Mouse (Mus musculus) spleen, adult 18-20 months (tissue): Measurements from ENCODE around the gene Sfxn5.
A peak's percentile ranks its signal among the peaks of the same experiment; 100 is the strongest.

Source experiments
- DNase-seq, 2 experiments: peaks; one replicate each; pipeline ENCODE4 v3.0.0; 2022; ENCODE audit warnings: mixed read lengths in 2 of 2

Sfxn5 gene

GRCm38 (mm10) chr6:85363906-85364260, 30.7 kb upstream of the Sfxn5 start:
- no peak for DNase-seq

- no peak for DNase-seq
Measured at GRCm38 (mm10) chr6:85363231-85363905, 30.1 kb upstream of the Sfxn5 start.

GRCm38 (mm10) chr6:85362610-85363009, 29.4 kb upstream of the Sfxn5 start:
- DNase-seq, result no peak

- DNase-seq, result no peak
Measured at GRCm38 (mm10) chr6:85360311-85360710, 27.1 kb upstream of the Sfxn5 start.

- DNase-seq, result no peak
Measured at GRCm38 (mm10) chr6:85358877-85359276, 25.7 kb upstream of the Sfxn5 start.

GRCm38 (mm10) chr6:85356682-85357465, 23.7 kb upstream of the Sfxn5 start:
- no peak for DNase-seq

- DNase-seq, result no peak
Measured at GRCm38 (mm10) chr6:85355753-85356152, 22.5 kb upstream of the Sfxn5 start.

GRCm38 (mm10) chr6:85354709-85355108, 21.5 kb upstream of the Sfxn5 start:
- DNase-seq, result no peak

- DNase-seq, result no peak
Measured at GRCm38 (mm10) chr6:85353706-85354105, 20.5 kb upstream of the Sfxn5 start.

- no peak for DNase-seq
Measured at GRCm38 (mm10) chr6:85350157-85350556, 16.9 kb upstream of the Sfxn5 start.

GRCm38 (mm10) chr6:85349246-85349645, 16.0 kb upstream of the Sfxn5 start:
- DNase-seq, result no peak

GRCm38 (mm10) chr6:85348133-85348532, 14.9 kb upstream of the Sfxn5 start:
- no peak for DNase-seq

GRCm38 (mm10) chr6:85346028-85346634, 12.9 kb upstream of the Sfxn5 start:
- peak; percentile 55 to 77 for DNase-seq

GRCm38 (mm10) chr6:85344929-85345328, 11.7 kb upstream of the Sfxn5 start:
- DNase-seq, result no peak

GRCm38 (mm10) chr6:85343027-85343426, 9.8 kb upstream of the Sfxn5 start:
- DNase-seq, result no peak

GRCm38 (mm10) chr6:85341814-85342501, 8.7 kb upstream of the Sfxn5 start:
- DNase-seq, result no peak

- no peak for DNase-seq
Measured at GRCm38 (mm10) chr6:85340184-85340583, 7.0 kb upstream of the Sfxn5 start.

- peak; percentile 44 to 66 for DNase-seq
Measured at GRCm38 (mm10) chr6:85339273-85339901, 6.2 kb upstream of the Sfxn5 start.

GRCm38 (mm10) chr6:85336944-85337343, 3.7 kb upstream of the Sfxn5 start:
- DNase-seq, result no peak

- DNase-seq, result no peak
Measured at GRCm38 (mm10) chr6:85335352-85335751, 2.1 kb upstream of the Sfxn5 start.

GRCm38 (mm10) chr6:85334851-85335250, 1.6 kb upstream of the Sfxn5 start:
- DNase-seq, result no peak

GRCm38 (mm10) chr6:85334251-85334650, 1.0 kb upstream of the Sfxn5 start:
- no peak for DNase-seq

GRCm38 (mm10) chr6:85333732-85334131, 510 bp upstream of the Sfxn5 start:
- no peak for DNase-seq
